Mouse (Mus musculus) kidney, adult 2 months (tissue): ENCODE data around the gene Igflr1.

Experiments
- CTCF ChIP-seq: fragments of 200-500 bp; conservative IDR thresholded peaks from 2 replicates; pipeline ENCODE4 v1.5.1; 2011; ENCODE audit warnings: low read depth, mild to moderate bottlenecking, control low read depth, low read length, moderate library complexity, mixed read lengths; ENCODE audit not compliant: insufficient read depth, insufficient read length
- POLR2A ChIP-seq: fragments of 200-500 bp; IDR thresholded peaks from one replicate; pipeline ENCODE4 v1.6.1; 2011; ENCODE audit warnings: low read depth, low read length, control low read depth

- TF ChIP-seq CTCF (no peak), POLR2A (no peak)
These were observed 31.6 kb downstream of the Igflr1 start for GRCm38 (mm10) chr7:30596811-30597210.
